Mouse (Mus musculus) heart, embryonic 13.5 days (tissue): ENCODE results near the gene Spaca1. TPM values are rescaled to one million over a fixed set of nuclear protein-coding genes. Genes with fewer than 3 reads are reported as not detected.
"Not testable (repeated sequence)": the region's sequence is repeated elsewhere in the genome, so short reads cannot be mapped to it uniquely, and the experiment has no call there.

ENCODE experiments used
- ATAC-seq: fragments of 200-750 bp; cut with Nextera tagmentation; 2 replicates; pipeline ENCODE4 v1.8.0; 2017; ENCODE audit warnings: moderate TSS enrichment; ENCODE audit not compliant: insufficient number of reproducible peaks, low FRiP score, low TSS enrichment; ENCODE audit errors: extremely low read depth
- H3K27ac ChIP-seq: fragments of 300-500 bp; sonication (generic); replicated peaks from 2 replicates; pipeline ENCODE4 v1.5.1; 2015; ENCODE audit warnings: moderate library complexity, mild to moderate bottlenecking, inconsistent platforms
- H3K27me3 ChIP-seq: fragments of 300-500 bp; sonication (generic); replicated peaks from 2 replicates; pipeline ENCODE4 v1.6.1; 2015; ENCODE audit warnings: mild to moderate bottlenecking, inconsistent platforms
- H3K36me3 ChIP-seq: fragments of 300-500 bp; sonication (generic); 2 replicates; pipeline ENCODE4 v1.6.1; 2015; ENCODE audit warnings: mild to moderate bottlenecking, inconsistent platforms
- H3K4me1 ChIP-seq: fragments of 300-500 bp; sonication (generic); 2 replicates; pipeline ENCODE4 v1.6.1; 2015; ENCODE audit warnings: inconsistent platforms
- H3K4me2 ChIP-seq: fragments of 300-500 bp; sonication (generic); 2 replicates; pipeline ENCODE4 v1.6.1; 2015; ENCODE audit warnings: inconsistent platforms, mild to moderate bottlenecking, moderate library complexity
- H3K4me3 ChIP-seq: fragments of 300-500 bp; sonication (generic); 2 replicates; pipeline ENCODE4 v1.5.1; 2015; ENCODE audit warnings: moderate library complexity, mild to moderate bottlenecking, inconsistent platforms
- H3K9ac ChIP-seq: fragments of 300-500 bp; sonication (generic); 2 replicates; pipeline ENCODE4 v1.6.1; 2015; ENCODE audit warnings: inconsistent platforms, mild to moderate bottlenecking, moderate library complexity
- H3K9me3 ChIP-seq: fragments of 300-500 bp; sonication (generic); 2 replicates; pipeline ENCODE4 v1.6.1; 2016; ENCODE audit warnings: inconsistent platforms
- WGBS: fragments of 180-500 bp; shearing (Covaris S2); methylation state at CpG from one replicate; pipeline ENCODE4 v1.1.7; 2015; ENCODE audit warnings: mixed read lengths; 5-methylcytosine and 5-hydroxymethylcytosine counted together
- polyA plus RNA-seq: library from polyadenylated mRNA; unstranded; fragments of >200 nt; fragmentation: Nextera tagmentation; extraction: Ambion mirVana; gene quantifications from 2 replicates; pipeline ENCODE4 v1.2.1, GENCODE M21; 2015

Spaca1 gene
- polyA plus RNA-seq: 1.6 TPM in 2 replicates

- no peak within 1 kb of the TSS for H3K27ac ChIP-seq
- no peak for ATAC-seq
- 34% methylated on average over 46 of the region's 46 CpGs for WGBS
Measured at GRCm38 (mm10) chr4:34049571-34050255, at the start of gene Spaca1. TSS of gene Spaca1 (minus strand) at chr4:34050191.

DNA sequence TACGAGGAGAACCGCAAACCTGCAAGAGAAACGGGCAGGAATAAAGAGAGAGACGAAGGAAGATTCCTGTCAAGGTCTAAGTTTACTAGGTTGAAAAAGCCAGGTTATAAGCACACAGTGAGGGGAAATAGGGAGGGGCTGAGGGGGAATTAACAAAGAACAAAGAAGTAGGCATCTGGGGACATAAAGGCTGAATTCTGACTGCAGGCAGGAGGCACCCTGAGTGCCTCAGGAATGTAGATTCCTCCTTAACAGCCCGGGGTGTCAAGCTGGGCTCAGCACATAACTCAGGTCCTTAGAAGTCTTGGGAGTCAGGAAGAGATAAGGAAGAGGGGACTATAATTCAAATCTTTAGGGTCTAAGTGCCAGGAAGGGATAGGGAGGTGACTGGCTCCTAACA, 37.3 kb upstream of the Spaca1 start:
- not testable (repeated sequence) for H3K4me2 ChIP-seq, H3K4me1 ChIP-seq, ATAC-seq, H3K27me3 ChIP-seq, H3K9ac ChIP-seq, H3K4me3 ChIP-seq, H3K36me3 ChIP-seq, H3K27ac ChIP-seq
- peaks cover 11% of the 10 kb centered on the region; the same call in 1 of the 2 replicates for H3K9me3 ChIP-seq
- WGBS: 80% methylated on average over 5 of the region's 5 CpGs

More at GRCm38 (mm10) chr4:34049571-34050255, at the start of gene Spaca1:
- Histone ChIP-seq H3K4me1 (no peaks in the 10 kb centered on the region), H3K36me3 (no peaks in the 10 kb centered on the region), H3K9ac (peak within 1 kb of the TSS; percentile 68), H3K4me2 (peak within 1 kb of the TSS; percentile 69), H3K9me3 (no peaks in the 10 kb centered on the region), H3K27me3 (no peaks in the 10 kb centered on the region), H3K4me3 (peak within 1 kb of the TSS; percentile 43)

GRCm38 (mm10) chr4:34081064-34081463, 31.1 kb upstream of the Spaca1 start:
- Histone ChIP-seq H3K4me1 (no peaks in the 10 kb centered on the region), H3K4me3 (no peak overlapping the region), H3K27ac (no peak overlapping the region), H3K9ac (no peak overlapping the region), H3K4me2 (no peak overlapping the region), H3K27me3 (no peaks in the 10 kb centered on the region), H3K9me3 (no peaks in the 10 kb centered on the region), H3K36me3 (no peaks in the 10 kb centered on the region)
- ATAC-seq: no peak
- WGBS: 79% methylated on average over 3 of the region's 3 CpGs

DNA sequence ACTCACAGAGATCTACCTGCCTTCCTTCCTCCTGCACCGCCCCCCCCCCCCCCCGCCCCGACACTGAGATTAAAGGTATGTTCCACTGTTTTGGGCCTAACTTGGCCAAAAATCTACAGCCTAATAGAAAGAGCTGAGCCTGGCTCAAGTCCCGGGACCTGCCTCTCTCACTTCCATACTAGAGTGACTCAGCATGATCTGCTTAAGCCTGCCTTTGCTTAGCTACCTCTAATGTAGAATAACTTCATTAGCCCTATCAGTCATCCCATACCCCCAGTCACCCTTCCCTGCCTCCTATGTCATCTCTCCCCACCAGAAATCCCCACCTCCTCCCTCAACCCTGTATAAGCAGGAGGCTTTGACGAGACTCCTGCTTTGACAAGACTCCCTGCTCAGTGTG, 19.0 kb upstream of the Spaca1 start:
- Histone ChIP-seq H3K27ac (no peak overlapping the region), H3K4me2 (no peak overlapping the region), H3K9ac (no peak overlapping the region), H3K27me3 (no peaks in the 10 kb centered on the region), H3K4me3 (no peak overlapping the region), H3K4me1 (no peaks in the 10 kb centered on the region), H3K36me3 (no peaks in the 10 kb centered on the region), H3K9me3 (no peaks in the 10 kb centered on the region)
- no peak for ATAC-seq
- WGBS: 76% methylated on average over 3 of the region's 5 CpGs

GRCm38 (mm10) chr4:34058320-34058719, 8.3 kb upstream of the Spaca1 start:
- Histone ChIP-seq H3K27me3 (no peaks in the 10 kb centered on the region), H3K9me3 (no peaks in the 10 kb centered on the region), H3K36me3 (no peaks in the 10 kb centered on the region), H3K4me1 (no peaks in the 10 kb centered on the region), H3K9ac (no peak overlapping the region), H3K27ac (no peak overlapping the region), H3K4me3 (no peak overlapping the region), H3K4me2 (no peak overlapping the region)
- ATAC-seq: no peak
- WGBS: 42% methylated on average over 1 of the region's 1 CpGs

GRCm38 (mm10) chr4:34026771-34027170, 23.2 kb downstream of the Spaca1 start:
- H3K4me2 ChIP-seq: no peak overlapping the region
- H3K36me3 ChIP-seq: no peaks in the 10 kb centered on the region
- H3K27me3 ChIP-seq: no peaks in the 10 kb centered on the region
- ATAC-seq: no peak
- H3K27ac ChIP-seq: no peak overlapping the region
- H3K9me3 ChIP-seq: no peaks in the 10 kb centered on the region
- H3K4me3 ChIP-seq: no peak overlapping the region
- no peaks in the 10 kb centered on the region for H3K4me1 ChIP-seq
- no peak overlapping the region for H3K9ac ChIP-seq
- WGBS: 88% methylated on average over 2 of the region's 2 CpGs

GRCm38 (mm10) chr4:34021456-34021855, 28.5 kb downstream of the Spaca1 start:
- H3K4me2 ChIP-seq: no peak overlapping the region
- no peaks in the 10 kb centered on the region for H3K9me3 ChIP-seq
- ATAC-seq: no peak
- no peak overlapping the region for H3K9ac ChIP-seq
- H3K27ac ChIP-seq: no peak overlapping the region
- no peaks in the 10 kb centered on the region for H3K27me3 ChIP-seq
- WGBS: 52% methylated on average over 2 of the region's 2 CpGs
- no peaks in the 10 kb centered on the region for H3K4me1 ChIP-seq
- no peak overlapping the region for H3K4me3 ChIP-seq
- H3K36me3 ChIP-seq: no peaks in the 10 kb centered on the region

DNA sequence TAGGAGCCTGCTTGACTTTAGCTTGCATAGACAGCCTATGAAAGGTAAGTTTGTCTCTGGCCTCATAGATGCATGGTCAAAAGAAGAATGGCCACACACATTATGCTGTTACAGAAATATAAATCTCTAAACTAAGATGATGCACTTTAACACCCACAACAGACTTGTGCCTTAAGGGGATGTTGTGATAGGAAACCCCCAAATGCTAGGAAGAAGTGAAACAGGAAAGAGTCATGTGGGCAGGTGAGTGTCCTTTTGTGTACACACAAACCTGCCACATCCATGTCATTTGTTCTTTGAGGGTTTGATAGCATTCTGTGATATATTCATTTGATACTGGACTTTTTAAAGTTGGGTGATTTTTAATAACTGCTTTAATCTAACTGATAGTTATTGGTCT, 53.6 kb downstream of the Spaca1 start:
- Histone ChIP-seq H3K27me3 (no peaks in the 10 kb centered on the region), H3K9me3 (peaks cover 3% of the 10 kb centered on the region; the same call in 1 of the 2 replicates), H3K27ac (no peak overlapping the region), H3K4me2 (no peak overlapping the region), H3K4me3 (no peak overlapping the region), H3K4me1 (no peaks in the 10 kb centered on the region), H3K9ac (no peak overlapping the region), H3K36me3 (no peaks in the 10 kb centered on the region)
- ATAC-seq: no peak

- Histone ChIP-seq H3K4me3 (no peak overlapping the region), H3K27me3 (no peaks in the 10 kb centered on the region), H3K9me3 (no peaks in the 10 kb centered on the region), H3K4me2 (no peak overlapping the region), H3K9ac (no peak overlapping the region), H3K36me3 (no peaks in the 10 kb centered on the region), H3K4me1 (no peaks in the 10 kb centered on the region), H3K27ac (no peak overlapping the region)
- 47% methylated on average over 3 of the region's 3 CpGs for WGBS
- ATAC-seq: no peak
Measured at GRCm38 (mm10) chr4:33992687-33993086, 57.3 kb downstream of the Spaca1 start.

- Histone ChIP-seq H3K4me1 (no peaks in the 10 kb centered on the region), H3K36me3 (no peaks in the 10 kb centered on the region), H3K27ac (no peak overlapping the region), H3K4me2 (no peak overlapping the region), H3K9ac (no peak overlapping the region), H3K9me3 (no peaks in the 10 kb centered on the region), H3K27me3 (no peaks in the 10 kb centered on the region), H3K4me3 (no peak overlapping the region)
- WGBS: 70% methylated on average over 5 of the region's 5 CpGs
- ATAC-seq: no peak
Measured at GRCm38 (mm10) chr4:33988466-33989089, 61.4 kb downstream of the Spaca1 start.
